In genomic region chr4:53415873-53416637, GRCm38 (mm10) we compare ENCODE assay signal across 8 mouse cellular contexts. TPM values are rescaled to one million over a fixed set of nuclear protein-coding genes. Genes with fewer than 3 reads are reported as not detected.
DNase-seq lines count a peak whose midpoint lies in the region; ATAC-seq and TF ChIP-seq lines count a peak whose summit lies in the region.

No protein-coding gene starts in this region.

- no peak overlapping the region for H3K4me2 ChIP-seq in forebrain, embryonic 14.5 days (ENCODE audit: low read length)
- H3K4me2 ChIP-seq in forebrain, embryonic 12.5 days = no peak overlapping the region
- no peak overlapping the region for H3K4me2 ChIP-seq in hindbrain, embryonic 14.5 days (replicated peaks)

- H3K4me1 ChIP-seq in forebrain, embryonic 14.5 days (ENCODE audit: control insufficient read depth, insufficient read depth, low read length) = no peaks in the 10 kb centered on the region
- H3K4me1 ChIP-seq in forebrain, embryonic 12.5 days = no peaks in the 10 kb centered on the region
- peaks cover 3% of the 10 kb centered on the region for H3K4me1 ChIP-seq in testis, adult 2 months (ENCODE audit: control insufficient read depth, insufficient read depth, low read length)
- H3K4me1 ChIP-seq in hindbrain, embryonic 14.5 days (replicated peaks; ENCODE audit: control insufficient read depth, insufficient read depth, low read length) = no peaks in the 10 kb centered on the region

- no peaks in the 10 kb centered on the region for H3K36me3 ChIP-seq in forebrain, embryonic 14.5 days (ENCODE audit: control insufficient read depth, insufficient read depth, low read length)
- H3K36me3 ChIP-seq in forebrain, embryonic 12.5 days (replicated peaks) = no peaks in the 10 kb centered on the region
- H3K36me3 ChIP-seq in testis, adult 2 months (ENCODE audit: control insufficient read depth, insufficient read depth, low read length) = no peaks in the 10 kb centered on the region
- no peaks in the 10 kb centered on the region for H3K36me3 ChIP-seq in hindbrain, embryonic 14.5 days (replicated peaks; ENCODE audit: control insufficient read depth, insufficient read depth)

- DNase-seq in forebrain, embryonic 14.5 days (ENCODE audit: low spot score) = peak; percentile 74
- peak; percentile 76 for DNase-seq in Muller cell, postnatal 12 days (ENCODE audit: inconsistent ontology term)
- peak; percentile 32 to 42 for DNase-seq in gastrocnemius, postnatal 36 days
- peak; percentile 35 to 55 for DNase-seq in left cerebral cortex, postnatal 10 days (ENCODE audit: extremely low spot score in 1 of 2, low spot score in 2 of 2)
- DNase-seq in retina, embryonic 14.5 days (ENCODE audit: low spot score) = no peak
- DNase-seq in hindbrain, embryonic 14.5 days (ENCODE audit: low spot score) = no peak

- WGBS in forebrain, embryonic 14.5 days = 75% methylated on average over 9 of the region's 10 CpGs
- WGBS in forebrain, embryonic 12.5 days = 91% methylated on average over 9 of the region's 10 CpGs
- 89% methylated on average over 9 of the region's 10 CpGs for WGBS in hindbrain, embryonic 14.5 days

- intact Hi-C loops in gastrocnemius, postnatal 36 days (cut with DNase I) = no loop called here
- intact Hi-C loops in left cerebral cortex, postnatal 10 days (cut with DNase I) = no loop called here

- no peaks in the 10 kb centered on the region for H3K27me3 ChIP-seq in forebrain, embryonic 14.5 days (replicated peaks; ENCODE audit: control insufficient read depth, insufficient read depth, low read length)
- no peaks in the 10 kb centered on the region for H3K27me3 ChIP-seq in forebrain, embryonic 12.5 days
- H3K27me3 ChIP-seq in testis, adult 2 months (ENCODE audit: control insufficient read depth, insufficient read depth, low read length) = no peaks in the 10 kb centered on the region
- no peaks in the 10 kb centered on the region for H3K27me3 ChIP-seq in hindbrain, embryonic 14.5 days (ENCODE audit: control insufficient read depth, insufficient read depth, low read length)

- no peaks in the 10 kb centered on the region for H3K9me3 ChIP-seq in forebrain, embryonic 14.5 days (replicated peaks; ENCODE audit: control insufficient read depth, low read length)
- H3K9me3 ChIP-seq in forebrain, embryonic 12.5 days = no peaks in the 10 kb centered on the region
- H3K9me3 ChIP-seq in hindbrain, embryonic 14.5 days (ENCODE audit: control insufficient read depth, low read length) = no peaks in the 10 kb centered on the region

- TF ChIP-seq CTCF in testis, adult 2 months (IDR thresholded peaks at IDR 0.05; ENCODE audit: control insufficient read depth, insufficient read depth, insufficient replicate concordance, low read depth, low read length) = no peak

- H3K27ac ChIP-seq in forebrain, embryonic 14.5 days (ENCODE audit: low read depth, low read length) = peak overlapping the region; percentile 60; the same call in 1 of the 2 replicates
- H3K27ac ChIP-seq in forebrain, embryonic 12.5 days = no peak overlapping the region
- H3K27ac ChIP-seq in testis, adult 2 months (ENCODE audit: control insufficient read depth, insufficient read depth, low read depth, low read length) = no peak overlapping the region; the same call in 1 of the 2 replicates
- no peak overlapping the region for H3K27ac ChIP-seq in hindbrain, embryonic 14.5 days

- no peak overlapping the region for H3K9ac ChIP-seq in forebrain, embryonic 14.5 days (ENCODE audit: low read length)
- H3K9ac ChIP-seq in forebrain, embryonic 12.5 days = no peak overlapping the region
- H3K9ac ChIP-seq in hindbrain, embryonic 14.5 days = no peak overlapping the region

- ATAC-seq in forebrain, embryonic 14.5 days = peak; percentile 60; the same call in 1 of the 2 replicates
- ATAC-seq in forebrain, embryonic 12.5 days (ENCODE audit: low FRiP score) = no peak
- no peak for ATAC-seq in hindbrain, embryonic 14.5 days (ENCODE audit: low FRiP score)

- no peak overlapping the region for H3K4me3 ChIP-seq in forebrain, embryonic 14.5 days (ENCODE audit: low read depth, low read length)
- H3K4me3 ChIP-seq in forebrain, embryonic 12.5 days (replicated peaks) = no peak overlapping the region
- H3K4me3 ChIP-seq in testis, adult 2 months (ENCODE audit: control insufficient read depth, low read depth, low read length) = peak overlapping the region; percentile 84
- no peak overlapping the region for H3K4me3 ChIP-seq in hindbrain, embryonic 14.5 days (replicated peaks; ENCODE audit: low read length)

- no peak for TF ChIP-seq POLR2A in testis, adult 2 months (IDR thresholded peaks at IDR 0.05; ENCODE audit: control insufficient read depth, low read depth, low read length)

RNA-seq across cellular contexts. Expression of gene Slc44a1, which starts 24.2 kb away (rescaled TPM):
- polyA plus RNA-seq in forebrain, embryonic 14.5 days (2014; fragmentation: Nextera tagmentation; extraction: Ambion mirVana) = 12.1 and 13.0 TPM in 2 replicates
- 18.0 and 19.1 TPM in 2 replicates for polyA plus RNA-seq in forebrain, embryonic 12.5 days (2016; fragmentation: Nextera tagmentation; extraction: Ambion mirVana)
- total RNA-seq in gastrocnemius, postnatal 36 days (2021) = 10 to 100 TPM; 15.7 to 15.9 TPM
- total RNA-seq in left cerebral cortex, postnatal 10 days (2021) = 10 to 100 TPM; 51.4 to 57.3 TPM
- polyA plus RNA-seq in testis, adult 2 months (2012; rRNA removed) = 3.1 and 3.3 TPM in 2 replicates
- polyA plus RNA-seq in hindbrain, embryonic 14.5 days (2014; fragmentation: Nextera tagmentation; extraction: Ambion mirVana) = 16.6 and 17.7 TPM in 2 replicates

Comparison
In these comparisons a context has a peak if more than half of its experiments do, and no peak if none do; other contexts are left out.
1. DNase-seq: peak in forebrain, embryonic 14.5 days (single experiment), Muller cell, postnatal 12 days (single experiment), gastrocnemius, postnatal 36 days (2 of 2) and left cerebral cortex, postnatal 10 days (2 of 2); none in retina, embryonic 14.5 days (single experiment) and hindbrain, embryonic 14.5 days (single experiment).